Comparison of ENCODE assay signal across 11 mouse cellular contexts in the genomic region with DNA sequence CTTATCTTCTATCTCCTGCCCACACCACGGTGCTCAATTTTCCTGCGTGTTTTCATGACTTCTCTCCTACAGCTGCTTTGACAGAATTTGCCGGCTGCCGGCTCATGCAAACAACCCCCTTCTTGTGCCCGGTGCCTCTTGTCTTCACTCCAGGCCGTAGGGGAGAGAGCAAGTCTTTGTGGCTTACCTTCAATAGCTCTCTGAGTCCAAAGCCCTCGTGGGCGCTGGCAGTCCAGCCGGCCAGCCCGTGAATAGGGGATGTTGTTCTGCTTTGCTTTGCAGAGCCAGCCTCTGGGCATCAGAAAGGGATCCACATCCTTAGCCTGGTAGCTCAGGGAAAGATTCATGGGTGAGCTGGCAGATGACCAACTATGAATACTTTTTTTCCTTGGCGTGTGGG.
DNase-seq lines count a peak whose midpoint lies in the region; ATAC-seq and TF ChIP-seq lines count a peak whose summit lies in the region.
"Had no signal": no experiment of that assay in that cellular context is flagged by ENCODE, and none has a peak within 500 bp of the region (broad histone marks: within the 10 kb centered on the region; RNA-seq: fewer than 3 reads in every experiment).

No protein-coding gene starts in this region.

- WGBS in hindbrain, embryonic 13.5 days = 62% methylated on average over 11 of the region's 11 CpGs
- WGBS in hindbrain, embryonic 12.5 days = 67% methylated on average over 11 of the region's 11 CpGs
- WGBS in forebrain, postnatal 0 days = 32% methylated on average over 11 of the region's 11 CpGs

- H3K9ac ChIP-seq in hindbrain, embryonic 13.5 days = no peak overlapping the region
- H3K9ac ChIP-seq in hindbrain, embryonic 12.5 days = no peak overlapping the region
- no peak overlapping the region for H3K9ac ChIP-seq in forebrain, postnatal 0 days
- H3K9ac ChIP-seq: lung, embryonic 15.5 days had no signal

- no peak for TF ChIP-seq CTCF in forebrain, postnatal 0 days (IDR thresholded peaks at IDR 0.05; ENCODE audit: low read depth)

- no peaks in the 10 kb centered on the region for H3K27me3 ChIP-seq in hindbrain, embryonic 13.5 days
- H3K27me3 ChIP-seq in hindbrain, embryonic 12.5 days = no peaks in the 10 kb centered on the region
- no peaks in the 10 kb centered on the region for H3K27me3 ChIP-seq in forebrain, postnatal 0 days (ENCODE audit: insufficient read depth, low read length)
- H3K27me3 ChIP-seq: lung, embryonic 15.5 days had no signal

- peak; percentile 54 for DNase-seq in forebrain, postnatal 0 days
- DNase-seq in layer of hippocampus, postnatal 10 days (ENCODE audit: low spot score in 2 of 2) = peak; percentile 57 to 65
- peak; percentile 14 for DNase-seq in right cerebral cortex, adult 18-20 months
- no peak for DNase-seq in adrenal gland, postnatal 25 days
- DNase-seq in thymus, postnatal 14 days = no peak
- DNase-seq: cerebellum, adult 11 months; kidney, postnatal 36 days; thymus, adult 2 months had no signal

- H3K4me3 ChIP-seq in hindbrain, embryonic 13.5 days = no peak overlapping the region
- H3K4me3 ChIP-seq in hindbrain, embryonic 12.5 days = no peak overlapping the region
- no peak overlapping the region for H3K4me3 ChIP-seq in forebrain, postnatal 0 days (ENCODE audit: low read depth, low read length)
- H3K4me3 ChIP-seq: lung, embryonic 15.5 days had no signal

- no peaks in the 10 kb centered on the region for H3K36me3 ChIP-seq in hindbrain, embryonic 13.5 days
- no peaks in the 10 kb centered on the region for H3K36me3 ChIP-seq in hindbrain, embryonic 12.5 days
- no peaks in the 10 kb centered on the region for H3K36me3 ChIP-seq in forebrain, postnatal 0 days (ENCODE audit: insufficient read depth)
- H3K36me3 ChIP-seq: lung, embryonic 15.5 days had no signal

- H3K9me3 ChIP-seq in hindbrain, embryonic 13.5 days = no peaks in the 10 kb centered on the region
- no peaks in the 10 kb centered on the region for H3K9me3 ChIP-seq in hindbrain, embryonic 12.5 days (replicated peaks)
- no peaks in the 10 kb centered on the region for H3K9me3 ChIP-seq in forebrain, postnatal 0 days (ENCODE audit: low read length)
- H3K9me3 ChIP-seq: lung, embryonic 15.5 days had no signal

- H3K27ac ChIP-seq in hindbrain, embryonic 13.5 days = peak overlapping the region; percentile 52
- no peak overlapping the region for H3K27ac ChIP-seq in hindbrain, embryonic 12.5 days
- H3K27ac ChIP-seq in forebrain, postnatal 0 days (ENCODE audit: low read depth, low read length) = no peak overlapping the region
- H3K27ac ChIP-seq: lung, embryonic 15.5 days had no signal

- H3K4me1 ChIP-seq in hindbrain, embryonic 13.5 days (replicated peaks) = no peaks in the 10 kb centered on the region
- no peaks in the 10 kb centered on the region for H3K4me1 ChIP-seq in hindbrain, embryonic 12.5 days
- H3K4me1 ChIP-seq in forebrain, postnatal 0 days (ENCODE audit: insufficient read depth) = no peaks in the 10 kb centered on the region

- no peak; the same call in 1 of the 2 replicates for ATAC-seq in hindbrain, embryonic 13.5 days (ENCODE audit: low FRiP score)
- ATAC-seq in hindbrain, embryonic 12.5 days (ENCODE audit: low FRiP score) = no peak
- peak; percentile 87 for ATAC-seq in forebrain, postnatal 0 days

- no peak overlapping the region for H3K4me2 ChIP-seq in hindbrain, embryonic 13.5 days
- H3K4me2 ChIP-seq in hindbrain, embryonic 12.5 days (replicated peaks) = no peak overlapping the region
- no peak overlapping the region for H3K4me2 ChIP-seq in forebrain, postnatal 0 days (ENCODE audit: low read depth)
- H3K4me2 ChIP-seq: lung, embryonic 15.5 days had no signal

Comparison
In these comparisons a context has a peak if more than half of its experiments do, and no peak if none do; other contexts are left out.
1. DNase-seq: peak in forebrain, postnatal 0 days (single experiment), layer of hippocampus, postnatal 10 days (2 of 2) and right cerebral cortex, adult 18-20 months (single experiment); none in adrenal gland, postnatal 25 days (single experiment) and thymus, postnatal 14 days (single experiment).